Mouse (Mus musculus): Measurements from ENCODE around the gene Neurog1.

Neurog1 gene

DNA sequence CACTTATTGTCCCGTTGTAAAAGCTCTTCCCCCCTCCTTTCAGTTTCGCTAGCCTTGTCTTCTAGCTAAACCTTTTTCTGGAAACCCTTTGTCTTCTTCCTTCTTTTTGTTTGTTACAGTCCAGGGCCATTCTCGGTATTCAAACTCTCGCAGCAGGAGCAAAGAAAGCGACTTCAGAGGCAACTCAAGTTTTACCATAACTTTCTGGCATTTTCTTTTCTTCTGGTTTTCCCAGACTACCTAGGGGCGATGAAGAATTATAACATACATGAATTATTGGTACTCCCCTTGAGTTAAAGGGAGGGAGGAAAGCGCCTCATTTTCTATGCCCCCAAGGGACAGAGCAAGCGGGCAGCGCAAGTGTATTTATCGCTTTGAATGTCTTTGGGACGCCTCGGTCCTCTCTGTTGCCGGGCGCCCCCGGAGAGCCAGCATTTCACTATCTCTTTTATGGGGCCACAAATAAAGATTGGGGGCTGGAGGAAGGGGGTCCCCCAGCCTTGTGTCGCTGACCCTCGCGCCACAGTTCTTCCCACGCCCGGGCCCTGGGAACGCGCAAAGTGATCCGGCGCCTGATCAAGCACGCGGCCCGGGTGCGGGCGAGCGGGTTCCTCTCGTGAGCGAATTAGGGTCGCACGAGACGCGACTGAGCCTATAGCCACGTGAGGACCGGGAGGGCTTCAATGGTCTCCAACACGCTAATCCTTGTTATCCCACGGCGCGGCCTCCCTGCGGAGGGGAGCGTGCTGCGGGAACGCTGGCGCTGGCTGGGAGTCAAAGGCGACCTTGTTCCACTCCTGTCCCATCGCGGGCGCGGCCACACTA is 6.4 kb upstream of the Neurog1 start:
- DNase-seq (ENCODE audit: low read depth, low spot score) = no peak

- DNase-seq (ENCODE audit: low read depth, low spot score) = no peak
These were observed 5.6 kb upstream of the Neurog1 start for GRCm38 (mm10) chr13:56257469-56258153.

DNA sequence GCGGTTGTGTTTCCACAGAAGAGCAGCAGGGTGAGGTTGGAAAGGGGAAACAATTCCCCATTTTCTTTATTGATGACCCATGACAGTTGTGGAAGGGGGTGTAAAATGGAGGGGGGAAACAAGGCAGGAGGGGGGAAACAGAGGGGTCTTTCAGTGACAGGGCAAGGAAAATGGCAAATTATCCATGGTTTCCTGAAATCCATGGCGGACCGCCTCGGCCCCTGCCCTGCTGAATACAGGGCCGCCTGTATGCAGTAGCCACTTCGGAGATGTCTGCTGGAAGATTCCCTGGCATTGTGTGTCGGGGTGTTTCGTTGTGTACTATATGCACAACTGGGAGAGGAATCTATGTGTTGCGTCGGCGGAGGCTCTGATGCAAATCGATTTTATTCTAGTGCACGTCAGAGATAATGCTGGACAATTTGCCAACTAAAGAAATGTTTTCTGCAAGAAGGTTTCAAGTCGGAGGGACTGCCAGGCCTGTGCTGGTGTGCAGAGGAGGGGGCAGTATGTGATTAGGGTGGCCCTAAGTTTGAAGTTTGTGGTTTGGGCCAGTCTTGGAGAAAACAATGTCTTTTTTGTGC is 4.8 kb upstream of the Neurog1 start:
- no peak for DNase-seq (ENCODE audit: low read depth, low spot score)

DNA sequence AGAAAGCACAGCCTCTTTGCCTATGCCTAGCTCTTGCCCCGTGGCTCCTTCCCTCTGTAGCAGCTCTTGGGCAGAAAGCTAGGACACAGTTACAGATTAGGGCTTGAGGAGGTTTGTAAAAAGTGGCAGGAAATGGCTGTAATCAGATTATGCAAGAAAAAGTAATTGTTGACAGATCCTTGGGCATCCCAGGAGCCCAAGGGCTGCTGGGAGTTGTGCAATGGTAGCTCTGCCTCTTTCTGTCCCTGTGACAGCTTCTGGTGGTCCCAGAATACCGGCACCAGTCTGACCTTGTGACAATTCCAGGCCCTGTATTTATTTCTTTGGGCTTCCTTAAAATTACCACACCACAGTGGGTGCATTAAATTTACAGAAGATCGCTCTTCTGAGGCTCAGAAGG is 1.4 kb upstream of the Neurog1 start:
- no peak for DNase-seq (ENCODE audit: low read depth, low spot score)

DNA sequence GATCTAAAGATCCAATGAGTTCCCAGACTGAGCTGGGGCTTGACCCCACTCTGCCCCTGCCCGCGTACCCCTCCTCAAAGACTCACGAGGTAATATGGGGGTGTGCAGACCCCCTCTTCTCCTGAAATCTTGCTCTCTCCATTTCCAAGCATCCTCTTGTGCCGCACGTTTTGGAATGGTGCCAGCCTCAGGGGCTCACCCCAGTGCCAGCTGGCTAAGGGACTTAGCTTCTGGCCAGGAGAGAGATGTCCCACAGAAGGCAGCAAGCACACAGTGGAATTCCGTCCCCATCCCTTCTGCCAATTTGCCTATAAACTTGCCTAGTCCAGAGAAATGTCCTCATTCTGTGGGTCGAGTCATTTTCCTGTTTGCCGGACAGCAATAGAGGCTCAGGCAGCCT is 820 bp upstream of the Neurog1 start:
- DNase-seq (ENCODE audit: low read depth, low spot score) = no peak

DNA sequence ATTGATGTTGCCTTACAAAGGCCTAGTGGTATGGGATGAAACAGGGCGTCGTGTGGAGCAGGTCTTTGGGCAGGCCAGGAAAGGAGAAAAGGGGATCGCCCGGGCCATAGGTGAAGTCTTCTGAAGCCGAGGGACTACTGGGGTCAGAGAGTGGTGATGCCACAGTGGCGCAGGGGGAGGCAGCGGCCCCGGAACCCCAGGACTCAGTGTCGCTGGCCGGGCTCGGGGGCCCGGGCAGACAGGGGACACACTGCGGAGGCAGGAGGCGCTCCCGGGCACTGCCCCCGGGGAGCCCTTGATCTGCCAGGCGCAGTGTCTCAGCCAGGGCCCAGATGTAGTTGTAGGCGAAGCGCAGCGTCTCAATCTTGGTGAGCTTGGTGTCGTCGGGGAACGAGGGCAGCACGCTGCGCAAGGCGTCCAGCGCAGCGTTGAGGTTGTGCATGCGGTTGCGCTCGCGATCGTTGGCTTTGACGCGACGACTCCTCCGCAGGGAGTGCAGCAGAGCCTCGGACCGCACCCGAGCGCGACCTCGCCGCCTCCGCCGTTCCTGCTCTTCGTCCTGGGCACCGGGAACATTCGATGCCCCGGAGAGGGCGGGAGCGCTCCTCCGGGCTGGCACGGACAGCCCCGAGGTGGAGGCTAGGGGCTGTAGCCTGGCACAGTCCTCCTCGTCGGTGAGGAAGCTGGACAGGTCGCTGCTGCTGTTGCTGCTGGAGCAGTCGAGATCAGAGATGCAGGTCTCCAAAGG is 613 bp downstream of the Neurog1 start:
- no peak for DNase-seq (ENCODE audit: low read depth, low spot score)

GRCm38 (mm10) chr13:56250551-56251161 is 1.3 kb downstream of the Neurog1 start:
- no peak for DNase-seq (ENCODE audit: low read depth, low spot score)

- no peak for DNase-seq (ENCODE audit: low read depth, low spot score)
These were observed 2.2 kb downstream of the Neurog1 start for GRCm38 (mm10) chr13:56249593-56250341.

DNA sequence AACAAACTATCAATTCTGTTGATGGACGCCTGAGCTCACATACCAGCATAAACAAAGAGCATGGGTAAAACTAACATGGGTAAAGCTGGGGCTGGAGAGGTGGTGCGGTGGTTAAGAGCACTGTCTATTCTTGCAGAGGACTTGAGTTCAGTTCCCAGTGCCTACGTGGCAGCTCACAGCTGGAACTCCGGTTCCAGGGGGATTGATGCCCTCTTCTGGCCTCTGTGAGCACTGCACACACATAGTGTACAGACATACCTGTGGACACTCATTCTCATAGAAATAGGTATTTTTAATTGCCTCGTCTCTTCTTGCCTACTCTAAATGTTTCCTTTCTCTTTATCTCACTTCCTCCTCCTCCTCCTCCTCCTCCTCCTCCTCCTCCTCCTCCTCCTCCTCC is 8.9 kb downstream of the Neurog1 start:
- DNase-seq (ENCODE audit: low read depth, low spot score) = no peak

DNA sequence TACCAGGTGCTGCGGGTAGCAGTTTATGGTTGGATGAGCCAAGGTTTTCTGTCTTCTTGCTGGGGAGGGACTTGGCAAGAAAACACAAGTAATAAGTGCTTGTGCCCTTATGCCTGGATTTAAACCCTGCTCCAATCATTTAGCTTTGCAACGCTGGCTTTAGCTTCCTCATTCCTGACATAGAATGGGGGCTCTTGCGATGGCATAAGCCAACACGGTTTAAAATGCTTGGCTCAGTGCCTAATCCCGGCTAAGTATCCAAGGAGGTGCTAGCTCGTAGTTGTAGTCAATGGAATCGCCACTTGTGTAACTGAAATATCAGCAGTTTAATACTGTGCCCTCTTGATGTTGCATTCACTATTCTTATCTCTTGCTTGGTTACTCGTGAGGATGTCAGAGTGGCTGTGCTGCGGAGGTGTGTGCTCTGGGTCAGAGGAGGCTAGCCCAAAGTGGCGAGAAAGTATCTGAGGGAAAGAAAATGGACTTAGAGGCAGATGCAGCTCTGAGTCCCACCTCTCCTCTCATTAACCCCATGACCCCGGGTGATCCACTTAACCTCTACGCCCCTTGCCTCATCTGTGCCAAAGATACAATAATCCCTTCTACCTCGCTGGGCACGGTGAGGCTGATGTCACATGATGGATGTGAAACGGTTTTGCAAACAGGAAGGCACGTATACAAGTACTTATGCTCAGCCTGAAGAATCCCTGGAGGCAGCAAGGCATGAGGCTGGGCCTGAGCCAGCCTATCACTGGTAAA is 11.8 kb downstream of the Neurog1 start:
- no peak for DNase-seq (ENCODE audit: low read depth, low spot score)

GRCm38 (mm10) chr13:56237905-56238304 is 14.1 kb downstream of the Neurog1 start:
- DNase-seq (ENCODE audit: low read depth, low spot score) = no peak

- DNase-seq (ENCODE audit: low read depth, low spot score) = no peak
These were observed 15.8 kb downstream of the Neurog1 start for GRCm38 (mm10) chr13:56236194-56236593.

- DNase-seq (ENCODE audit: low read depth, low spot score) = no peak
These were observed 23.2 kb downstream of the Neurog1 start for GRCm38 (mm10) chr13:56228790-56229189.

- no peak for DNase-seq (ENCODE audit: low read depth, low spot score)
These were observed 25.6 kb downstream of the Neurog1 start for GRCm38 (mm10) chr13:56226175-56226954.

- no peak for DNase-seq (ENCODE audit: low read depth, low spot score)
These were observed 28.3 kb downstream of the Neurog1 start for GRCm38 (mm10) chr13:56223625-56224024.

DNA sequence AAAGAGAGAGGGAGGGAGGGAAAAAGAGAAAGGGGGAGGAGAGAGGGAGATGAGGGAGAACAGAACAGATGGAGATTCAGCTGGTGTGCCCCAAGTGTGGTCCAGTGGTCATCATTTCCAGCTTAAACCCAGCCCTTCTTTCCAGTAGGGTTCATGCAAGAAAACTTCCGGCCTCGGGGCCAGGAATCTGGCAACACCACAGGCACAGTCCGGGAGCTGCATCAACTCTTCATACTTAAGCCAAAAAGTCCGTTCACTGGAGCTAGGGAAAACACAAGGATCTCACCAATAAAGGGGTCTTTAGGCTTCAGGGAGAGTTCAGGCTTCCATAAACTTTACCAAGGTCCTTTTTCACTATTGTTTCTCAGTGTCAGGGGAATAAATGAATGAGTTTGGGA is 29.1 kb downstream of the Neurog1 start:
- DNase-seq (ENCODE audit: low read depth, low spot score) = no peak

- no peak for DNase-seq (ENCODE audit: low read depth, low spot score)
These were observed 29.7 kb downstream of the Neurog1 start for GRCm38 (mm10) chr13:56221995-56222848.

DNA sequence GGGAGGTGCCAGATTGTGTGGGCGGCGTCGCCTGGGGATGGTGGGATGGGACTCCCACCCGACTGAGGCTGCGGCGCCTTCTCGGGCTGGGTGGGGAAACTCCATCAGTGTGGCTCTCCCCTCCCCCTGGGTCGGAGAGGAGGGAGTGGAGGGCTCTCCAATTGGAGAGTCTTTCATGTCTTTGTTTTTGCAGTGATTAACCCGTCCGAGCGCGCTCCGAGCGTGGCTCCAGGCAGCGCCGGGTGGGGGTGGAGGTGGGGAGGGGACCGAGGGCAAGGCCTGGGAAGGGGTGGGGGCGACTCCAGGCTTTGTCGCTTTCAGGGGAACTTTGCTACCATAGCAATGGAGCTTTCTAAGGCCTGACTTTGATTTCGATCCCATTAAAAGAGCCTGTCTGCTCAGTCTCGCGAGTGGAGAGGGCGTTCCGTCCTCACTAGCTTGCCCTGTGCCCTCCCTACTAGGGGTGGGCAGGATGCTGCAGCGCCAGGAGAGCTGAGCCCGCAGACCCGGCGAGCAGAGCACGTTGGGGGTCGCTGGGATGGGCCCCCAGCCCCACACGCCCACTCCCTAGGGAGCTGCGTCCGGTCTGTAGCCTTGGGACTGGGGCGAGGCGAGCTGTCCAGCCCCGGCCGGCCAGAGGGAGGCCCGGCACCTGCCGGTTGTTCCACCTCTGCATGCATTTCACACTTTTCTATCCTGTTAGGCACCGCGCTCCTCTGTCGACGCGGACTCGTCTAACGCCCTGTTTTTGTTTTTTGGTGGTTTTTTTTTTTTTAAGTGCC is 30.6 kb downstream of the Neurog1 start:
- DNase-seq (ENCODE audit: low read depth, low spot score) = no peak
